Mouse (Mus musculus): ENCODE results near the gene 2310022B05Rik.

GRCm38 (mm10) chr8:124648311-124648710 lies 14.9 kb downstream of the 2310022B05Rik start:
- TF ChIP-seq CTCF (IDR thresholded peaks at IDR 0.05; ENCODE audit: extremely low read depth, insufficient read depth, low read length) (no peak), POLR2A (IDR thresholded peaks at IDR 0.05; ENCODE audit: extremely low read depth, insufficient read depth, low read length) (no peak)

All from cortical plate, adult 2 months (tissue).